Mouse (Mus musculus) kidney, embryonic 14.5 days (tissue): ENCODE results near the gene Ucp2. TPM values are rescaled to one million over a fixed set of nuclear protein-coding genes. Genes with fewer than 3 reads are reported as not detected.

ENCODE experiments used
- ATAC-seq: fragments of 200-750 bp; cut with Nextera tagmentation; 2 replicates; pipeline ENCODE4 v1.8.0; 2017; ENCODE audit warnings: moderate number of reproducible peaks, mild to moderate bottlenecking, moderate TSS enrichment, moderate library complexity; ENCODE audit not compliant: low FRiP score, low TSS enrichment
- H3K27ac ChIP-seq: fragments of 300-500 bp; sonication (generic); 2 replicates; pipeline ENCODE4 v1.5.1; 2014; ENCODE audit warnings: low read depth, mild to moderate bottlenecking, low read length, moderate library complexity, mixed read lengths
- H3K27me3 ChIP-seq: fragments of 300-500 bp; sonication (generic); 2 replicates; pipeline ENCODE4 v1.6.1; 2014; ENCODE audit warnings: mild to moderate bottlenecking, low read length; ENCODE audit not compliant: control insufficient read depth, insufficient read depth
- H3K36me3 ChIP-seq: fragments of 300-500 bp; sonication (generic); 2 replicates; pipeline ENCODE4 v1.6.1; 2014; ENCODE audit warnings: low read length, mixed read lengths; ENCODE audit not compliant: control insufficient read depth, insufficient read depth
- H3K4me1 ChIP-seq: fragments of 300-500 bp; sonication (generic); 2 replicates; pipeline ENCODE4 v1.6.1; 2014; ENCODE audit warnings: low read length, mixed read lengths; ENCODE audit not compliant: control insufficient read depth, insufficient read depth
- H3K4me2 ChIP-seq: fragments of 300-500 bp; sonication (generic); replicated peaks from 2 replicates; pipeline ENCODE4 v1.6.1; 2014; ENCODE audit warnings: low read depth, mild to moderate bottlenecking, low read length
- H3K4me3 ChIP-seq: fragments of 300-500 bp; sonication (generic); 2 replicates; pipeline ENCODE4 v1.5.1; 2014; ENCODE audit warnings: mild to moderate bottlenecking, low read length
- H3K9ac ChIP-seq: fragments of 300-500 bp; sonication (generic); 2 replicates; pipeline ENCODE4 v1.6.1; 2014; ENCODE audit warnings: low read depth, mild to moderate bottlenecking, low read length, moderate library complexity
- H3K9me3 ChIP-seq: fragments of 300-500 bp; sonication (generic); 2 replicates; pipeline ENCODE4 v1.6.1; 2016; ENCODE audit warnings: low read length; ENCODE audit not compliant: control insufficient read depth
- WGBS: fragments of 180-500 bp; shearing (Covaris S2); extraction: QIAGEN DNeasy Blood & Tissue Kit; methylation state at CpG from one replicate; pipeline ENCODE4 v1.1.7; 2014; 5-methylcytosine and 5-hydroxymethylcytosine counted together
- polyA plus RNA-seq: library from polyadenylated mRNA; unstranded; fragments of >200 nt; fragmentation: Nextera tagmentation; extraction: Ambion mirVana; gene quantifications from 2 replicates; pipeline ENCODE4 v1.2.1, GENCODE M21; 2014

The Ucp2 gene
- polyA plus RNA-seq, 1 experiment from 2014 or later: 193 TPM

GRCm38 (mm10) chr7:100497402-100497801, 4.3 kb downstream of the Ucp2 start:
- no peak for ATAC-seq
- Histone ChIP-seq H3K27me3 (no peaks in the 10 kb centered on the region), H3K9me3 (no peaks in the 10 kb centered on the region), H3K4me1 (peaks cover 13% of the 10 kb centered on the region), H3K4me2 (no peak overlapping the region), H3K9ac (no peak overlapping the region), H3K36me3 (peaks cover 35% of the 10 kb centered on the region), H3K4me3 (no peak overlapping the region), H3K27ac (no peak overlapping the region)
- 72% methylated on average over 4 of the region's 4 CpGs for WGBS

- Histone ChIP-seq H3K4me1 (peaks cover 11% of the 10 kb centered on the region), H3K27me3 (no peaks in the 10 kb centered on the region), H3K36me3 (peaks cover 35% of the 10 kb centered on the region), H3K4me3 (no peak overlapping the region), H3K9me3 (no peaks in the 10 kb centered on the region), H3K9ac (no peak overlapping the region), H3K4me2 (no peak overlapping the region), H3K27ac (no peak overlapping the region)
- no peak for ATAC-seq
- 94% methylated on average over 13 of the region's 13 CpGs for WGBS
These were observed 4.8 kb downstream of the Ucp2 start for GRCm38 (mm10) chr7:100497982-100498381.

GRCm38 (mm10) chr7:100499465-100499864, 6.3 kb downstream of the Ucp2 start:
- Histone ChIP-seq H3K27me3 (no peaks in the 10 kb centered on the region), H3K4me2 (no peak overlapping the region), H3K27ac (no peak overlapping the region), H3K9me3 (no peaks in the 10 kb centered on the region), H3K4me1 (peaks cover 11% of the 10 kb centered on the region), H3K4me3 (no peak overlapping the region), H3K9ac (no peak overlapping the region), H3K36me3 (peaks cover 35% of the 10 kb centered on the region)
- no peak for ATAC-seq

- peaks cover 4% of the 10 kb centered on the region for H3K4me1 ChIP-seq
- no peak overlapping the region for H3K4me2 ChIP-seq
- no peak overlapping the region for H3K9ac ChIP-seq
- ATAC-seq: no peak
- WGBS: 66% methylated on average over 16 of the region's 16 CpGs
- H3K27me3 ChIP-seq: no peaks in the 10 kb centered on the region
- H3K27ac ChIP-seq: no peak overlapping the region
- H3K36me3 ChIP-seq: peaks cover 35% of the 10 kb centered on the region
- H3K9me3 ChIP-seq: no peaks in the 10 kb centered on the region
- H3K4me3 ChIP-seq: no peak overlapping the region
These were observed 7.3 kb downstream of the Ucp2 start for GRCm38 (mm10) chr7:100500276-100500977.

- Histone ChIP-seq H3K4me3 (no peak overlapping the region), H3K27ac (no peak overlapping the region), H3K27me3 (no peaks in the 10 kb centered on the region), H3K4me1 (no peaks in the 10 kb centered on the region), H3K4me2 (no peak overlapping the region), H3K36me3 (peaks cover 35% of the 10 kb centered on the region), H3K9me3 (no peaks in the 10 kb centered on the region), H3K9ac (no peak overlapping the region)
- WGBS: 64% methylated on average over 6 of the region's 6 CpGs
- no peak for ATAC-seq
These were observed 8.1 kb downstream of the Ucp2 start for GRCm38 (mm10) chr7:100501027-100501843.

- Histone ChIP-seq H3K9me3 (no peaks in the 10 kb centered on the region), H3K9ac (no peak overlapping the region), H3K36me3 (peaks cover 31% of the 10 kb centered on the region), H3K27me3 (no peaks in the 10 kb centered on the region), H3K4me1 (no peaks in the 10 kb centered on the region), H3K4me3 (no peak overlapping the region), H3K4me2 (no peak overlapping the region), H3K27ac (no peak overlapping the region)
- 59% methylated on average over 2 of the region's 2 CpGs for WGBS
- ATAC-seq: no peak
These were observed 8.8 kb downstream of the Ucp2 start for GRCm38 (mm10) chr7:100501844-100502373.

GRCm38 (mm10) chr7:100502374-100502922, 9.3 kb downstream of the Ucp2 start:
- Histone ChIP-seq H3K9ac (no peak overlapping the region), H3K27ac (no peak overlapping the region), H3K4me2 (no peak overlapping the region), H3K9me3 (no peaks in the 10 kb centered on the region), H3K4me1 (no peaks in the 10 kb centered on the region), H3K4me3 (no peak overlapping the region), H3K27me3 (no peaks in the 10 kb centered on the region), H3K36me3 (peaks cover 26% of the 10 kb centered on the region)
- no peak for ATAC-seq
- WGBS: 72% methylated on average over 7 of the region's 7 CpGs

- peaks cover 20% of the 10 kb centered on the region for H3K36me3 ChIP-seq
- H3K9ac ChIP-seq: no peak overlapping the region
- no peaks in the 10 kb centered on the region for H3K9me3 ChIP-seq
- no peak overlapping the region for H3K27ac ChIP-seq
- WGBS: 88% methylated on average over 5 of the region's 5 CpGs
- ATAC-seq: no peak
- H3K27me3 ChIP-seq: no peaks in the 10 kb centered on the region
- H3K4me1 ChIP-seq: no peaks in the 10 kb centered on the region
- no peak overlapping the region for H3K4me3 ChIP-seq
- H3K4me2 ChIP-seq: no peak overlapping the region
These were observed 9.9 kb downstream of the Ucp2 start for GRCm38 (mm10) chr7:100503076-100503475.
